Mouse (Mus musculus): ENCODE results near the gene Sdf2l1. TPM values are rescaled to one million over a fixed set of nuclear protein-coding genes. Genes with fewer than 3 reads are reported as not detected.

The Sdf2l1 gene
- total and polyA plus RNA-seq, 3 experiments = 249 to 263 TPM; not detected in 1

DNA sequence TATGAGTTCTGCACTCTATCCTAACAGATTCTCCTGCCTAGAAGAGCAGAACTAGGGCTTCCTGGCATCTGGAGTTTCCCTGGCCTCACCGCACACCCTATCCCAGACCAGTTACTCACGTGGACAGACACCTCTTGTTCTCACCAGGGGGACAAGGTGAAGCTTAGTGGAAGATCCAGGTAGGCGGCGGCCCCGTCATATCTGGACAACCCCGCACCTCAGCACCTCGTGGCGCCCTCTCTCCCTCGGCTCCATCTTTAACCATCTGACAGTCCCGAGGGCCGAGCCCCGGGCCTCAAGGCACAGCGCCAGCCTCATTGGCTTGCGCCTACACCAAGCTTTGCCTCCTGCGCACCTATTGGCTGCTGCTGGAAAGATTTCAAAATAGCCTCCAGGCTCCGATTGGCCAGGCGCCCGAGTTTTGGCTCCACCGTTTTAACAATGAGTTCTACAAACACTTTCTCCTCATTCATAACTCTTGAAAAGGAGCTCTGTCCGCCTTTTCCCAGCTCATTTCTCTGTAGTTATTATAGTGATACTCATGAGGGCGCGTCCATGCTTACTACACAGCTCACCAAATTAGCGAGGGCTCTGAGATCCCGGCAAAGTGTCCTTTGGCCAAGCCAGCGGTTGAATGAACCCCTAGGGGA lies 7.2 kb downstream of the Sdf2l1 start, which contains the start of gene 2610318N02Rik (continued):
- no peak for TF ChIP-seq USF2 (IDR thresholded peaks at IDR 0.05; ENCODE audit: borderline replicate concordance in 1 of 2, insufficient read depth in 1 of 2, low read depth in 1 of 2, low read length in 2 of 2)
- no peak for TF ChIP-seq CHD2 (IDR thresholded peaks at IDR 0.05; ENCODE audit: low read length)
- TF ChIP-seq RCOR1 (IDR thresholded peaks at IDR 0.05; ENCODE audit: low read depth, low read length) = no peak

GRCm38 (mm10) chr16:17124119-17124870 lies 7.9 kb downstream of the Sdf2l1 start:
- H3K27me3 ChIP-seq (ENCODE audit: control insufficient read depth in 1 of 2, insufficient read depth in 2 of 2, low read length in 2 of 2) = no peaks in the 10 kb centered on the region
- H3K4me3 ChIP-seq (ENCODE audit: control insufficient read depth in 1 of 2, insufficient read depth in 1 of 2, low read depth in 2 of 2, low read length in 2 of 2) = peak overlapping the region; percentile 68 to 90
- H3K9ac ChIP-seq (ENCODE audit: control insufficient read depth, low read depth, low read length, poor library complexity, severe bottlenecking) = peak overlapping the region; percentile 75
- DNase-seq (ENCODE audit: low read depth, low spot score) = peak; percentile 53
- TF ChIP-seq MAX (IDR thresholded peaks at IDR 0.05; ENCODE audit: low read length) (no peak), ZKSCAN1 (IDR thresholded peaks at IDR 0.05; ENCODE audit: low read depth, low read length) (peak; percentile 42; the same call in 1 of the 2 replicates), MAFK (IDR thresholded peaks at IDR 0.05; ENCODE audit: borderline replicate concordance, low read depth, low read length) (no peak)
- H3K9me3 ChIP-seq (replicated peaks; ENCODE audit: insufficient read depth, low read length) = no peaks in the 10 kb centered on the region
- peak overlapping the region; percentile 22 for H3K27ac ChIP-seq (ENCODE audit: control insufficient read depth, low read depth, low read length)
- H3K4me1 ChIP-seq (ENCODE audit: control insufficient read depth in 1 of 2, insufficient read depth in 2 of 2, low read length in 2 of 2) = peaks cover 0 to 6% of the 10 kb centered on the region in 2 experiments; a peak in 1 of 4 replicates
- H3K36me3 ChIP-seq (ENCODE audit: control insufficient read depth in 1 of 2, insufficient read depth in 2 of 2, low read length in 2 of 2) = peaks cover 0 to 10% of the 10 kb centered on the region in 2 experiments; a peak in 2 of 4 replicates
- H3K79me2 ChIP-seq (ENCODE audit: control insufficient read depth, insufficient read depth, low read length, poor library complexity) = peaks cover 12% of the 10 kb centered on the region

- TF ChIP-seq MAX (IDR thresholded peaks at IDR 0.05; ENCODE audit: low read length) (no peak), CTCF (IDR thresholded peaks at IDR 0.05 in 2 of 3, conservative IDR thresholded peaks at IDR 0.05 in 1 of 3; ENCODE audit: control insufficient read depth in 1 of 3, insufficient read depth in 1 of 3, low read depth in 2 of 3, low read length in 3 of 3, poor library complexity in 1 of 3, severe bottlenecking in 1 of 3) (no peak), KAT2A (conservative IDR thresholded peaks at IDR 0.05; ENCODE audit: low read depth, low read length) (no peak), TBP (IDR thresholded peaks at IDR 0.05; ENCODE audit: low read depth, low read length) (no peak), CHD1 (IDR thresholded peaks at IDR 0.05; ENCODE audit: low read depth, low read length) (no peak), BHLHE40 (IDR thresholded peaks at IDR 0.05; ENCODE audit: borderline replicate concordance, low read depth, low read length) (no peak)
These were observed 10.6 kb downstream of the Sdf2l1 start for GRCm38 (mm10) chr16:17121569-17121968.

More at GRCm38 (mm10) chr16:17121569-17121968, 10.6 kb downstream of the Sdf2l1 start:
- no peak for DNase-seq (ENCODE audit: low read depth, low spot score)
- H3K9me3 ChIP-seq (replicated peaks; ENCODE audit: insufficient read depth, low read length) = no peaks in the 10 kb centered on the region
- no peak overlapping the region for H3K4me3 ChIP-seq (ENCODE audit: control insufficient read depth in 1 of 2, insufficient read depth in 1 of 2, low read depth in 2 of 2, low read length in 2 of 2)
- peaks cover 0 to 6% of the 10 kb centered on the region in 2 experiments; a peak in 1 of 4 replicates for H3K4me1 ChIP-seq (ENCODE audit: control insufficient read depth in 1 of 2, insufficient read depth in 2 of 2, low read length in 2 of 2)
- peaks cover 0 to 10% of the 10 kb centered on the region in 2 experiments; a peak in 2 of 4 replicates for H3K36me3 ChIP-seq (ENCODE audit: control insufficient read depth in 1 of 2, insufficient read depth in 2 of 2, low read length in 2 of 2)
- no peak overlapping the region for H3K9ac ChIP-seq (ENCODE audit: control insufficient read depth, low read depth, low read length, poor library complexity, severe bottlenecking)
- peaks cover 12% of the 10 kb centered on the region for H3K79me2 ChIP-seq (ENCODE audit: control insufficient read depth, insufficient read depth, low read length, poor library complexity)
- H3K27ac ChIP-seq (ENCODE audit: control insufficient read depth, low read depth, low read length) = no peak overlapping the region
- no peaks in the 10 kb centered on the region for H3K27me3 ChIP-seq (ENCODE audit: control insufficient read depth in 1 of 2, insufficient read depth in 2 of 2, low read length in 2 of 2)
